Mouse (Mus musculus) midbrain, postnatal 0 days (tissue): ENCODE measurements around the gene Dusp11. TPM values are rescaled to one million over a fixed set of nuclear protein-coding genes. Genes with fewer than 3 reads are reported as not detected.
"Not testable (repeated sequence)": the region's sequence is repeated elsewhere in the genome, so short reads cannot be mapped to it uniquely, and the experiment has no call there.

Experiments
- ATAC-seq: fragments of 200-750 bp; cut with Nextera tagmentation; 2 replicates; pipeline ENCODE4 v1.8.0; 2017; ENCODE audit warnings: moderate number of reproducible peaks, mild to moderate bottlenecking, moderate TSS enrichment, moderate library complexity; ENCODE audit not compliant: low FRiP score
- DNase-seq: peaks from one replicate; pipeline ENCODE4 v3.0.0-alpha.2; 2015; ENCODE audit warnings: low spot score
- H3K27ac ChIP-seq: fragments of 300-500 bp; sonication (generic); 2 replicates; pipeline ENCODE4 v1.5.1; 2014; ENCODE audit warnings: low read depth, mild to moderate bottlenecking, low read length, mixed read lengths
- H3K27me3 ChIP-seq: fragments of 300-500 bp; sonication (generic); 2 replicates; pipeline ENCODE4 v1.6.1; 2014; ENCODE audit warnings: low read length, control low read depth, mixed read lengths; ENCODE audit not compliant: insufficient read depth
- H3K36me3 ChIP-seq: fragments of 300-500 bp; sonication (generic); 2 replicates; pipeline ENCODE4 v1.6.1; 2014; ENCODE audit warnings: low read length, control low read depth, mixed read lengths; ENCODE audit not compliant: insufficient read depth
- H3K4me1 ChIP-seq: fragments of 300-500 bp; sonication (generic); 2 replicates; pipeline ENCODE4 v1.6.1; 2014; ENCODE audit warnings: mild to moderate bottlenecking, control low read depth, antibody characterized with exemption, low read length, mixed read lengths; ENCODE audit not compliant: insufficient read depth
- H3K4me2 ChIP-seq: fragments of 300-500 bp; sonication (generic); 2 replicates; pipeline ENCODE4 v1.6.1; 2014; ENCODE audit warnings: low read depth, mild to moderate bottlenecking, low read length, mixed read lengths; ENCODE audit not compliant: poor library complexity, severe bottlenecking
- H3K4me3 ChIP-seq: fragments of 300-500 bp; sonication (generic); 2 replicates; pipeline ENCODE4 v1.5.1; 2014; ENCODE audit warnings: low read depth, mild to moderate bottlenecking, low read length, moderate library complexity
- H3K9ac ChIP-seq: fragments of 300-500 bp; sonication (generic); replicated peaks from 2 replicates; pipeline ENCODE4 v1.6.1; 2014; ENCODE audit warnings: mild to moderate bottlenecking, low read length, moderate library complexity, mixed read lengths; ENCODE audit not compliant: poor library complexity, severe bottlenecking
- H3K9me3 ChIP-seq: fragments of 300-500 bp; sonication (generic); 2 replicates; pipeline ENCODE4 v1.6.1; 2016; ENCODE audit warnings: low read length, control low read depth
- CTCF ChIP-seq: IDR thresholded peaks from 2 replicates; pipeline ENCODE4 v1.5.1; 2016; ENCODE audit warnings: antibody characterized with exemption, mild to moderate bottlenecking
- WGBS: fragments of 180-500 bp; shearing (Covaris S2); extraction: QIAGEN DNeasy Blood & Tissue Kit; methylation state at CpG from one replicate; pipeline ENCODE4 v1.1.7; 2014; 5-methylcytosine and 5-hydroxymethylcytosine counted together
- polyA plus RNA-seq: library from polyadenylated mRNA; unstranded; fragments of >200 nt; fragmentation: Nextera tagmentation; extraction: Ambion mirVana; gene quantifications from 2 replicates; pipeline ENCODE4 v1.2.1, GENCODE M21; 2015
- total RNA-seq: library from RNA; depleted of rRNA; stranded (reverse); fragments of >200 nt; gene quantifications from 2 replicates; pipeline ENCODE4 v1.2.3, GENCODE M21; 2014

Dusp11 gene
- total and polyA plus RNA-seq, 2 experiments from 2014 or later: 36.0 to 82.8 TPM

- no peak overlapping the region for H3K9ac ChIP-seq
- no peak overlapping the region for H3K4me2 ChIP-seq
- no peak for TF ChIP-seq CTCF
- no peaks in the 10 kb centered on the region for H3K9me3 ChIP-seq
- H3K4me1 ChIP-seq: no peaks in the 10 kb centered on the region
- DNase-seq: no peak
- no peaks in the 10 kb centered on the region for H3K27me3 ChIP-seq
- ATAC-seq: no peak
- H3K4me3 ChIP-seq: no peak overlapping the region
- 74% methylated on average over 8 of the region's 8 CpGs for WGBS
- H3K27ac ChIP-seq: no peak overlapping the region
- H3K36me3 ChIP-seq: no peaks in the 10 kb centered on the region
These were observed 22.9 kb upstream of the Dusp11 start for GRCm38 (mm10) chr6:85984351-85984750.

- not testable (repeated sequence) for H3K4me2 ChIP-seq, H3K27me3 ChIP-seq, ATAC-seq, H3K36me3 ChIP-seq, H3K9me3 ChIP-seq, H3K27ac ChIP-seq, H3K9ac ChIP-seq, DNase-seq, H3K4me1 ChIP-seq, H3K4me3 ChIP-seq
- 85% methylated on average over 4 of the region's 4 CpGs for WGBS
These were observed 17.3 kb upstream of the Dusp11 start for GRCm38 (mm10) chr6:85978736-85979135.

GRCm38 (mm10) chr6:85976242-85976641 is 14.8 kb upstream of the Dusp11 start:
- no peak for TF ChIP-seq CTCF
- ATAC-seq: no peak

GRCm38 (mm10) chr6:85975761-85976160 is 14.3 kb upstream of the Dusp11 start:
- no peaks in the 10 kb centered on the region for H3K36me3 ChIP-seq
- no peak overlapping the region for H3K9ac ChIP-seq
- WGBS: 97% methylated on average over 1 of the region's 1 CpGs
- DNase-seq: no peak
- no peak overlapping the region for H3K4me2 ChIP-seq
- no peaks in the 10 kb centered on the region for H3K9me3 ChIP-seq
- H3K4me3 ChIP-seq: no peak overlapping the region
- no peak overlapping the region for H3K27ac ChIP-seq
- no peaks in the 10 kb centered on the region for H3K4me1 ChIP-seq
- no peak for TF ChIP-seq CTCF
- no peaks in the 10 kb centered on the region for H3K27me3 ChIP-seq
- ATAC-seq: no peak

More at GRCm38 (mm10) chr6:85976242-85976641, 14.8 kb upstream of the Dusp11 start:
- 86% methylated on average over 5 of the region's 5 CpGs for WGBS
- no peaks in the 10 kb centered on the region for H3K36me3 ChIP-seq
- H3K4me3 ChIP-seq: no peak overlapping the region
- no peak overlapping the region for H3K4me2 ChIP-seq
- no peak overlapping the region for H3K27ac ChIP-seq
- no peaks in the 10 kb centered on the region for H3K27me3 ChIP-seq
- no peak for DNase-seq
- H3K9me3 ChIP-seq: no peaks in the 10 kb centered on the region
- H3K9ac ChIP-seq: no peak overlapping the region
- no peaks in the 10 kb centered on the region for H3K4me1 ChIP-seq

GRCm38 (mm10) chr6:85974941-85975617 is 13.6 kb upstream of the Dusp11 start:
- Histone ChIP-seq H3K9me3 (no peaks in the 10 kb centered on the region), H3K9ac (no peak overlapping the region), H3K36me3 (no peaks in the 10 kb centered on the region), H3K4me3 (no peak overlapping the region), H3K4me1 (no peaks in the 10 kb centered on the region), H3K4me2 (no peak overlapping the region), H3K27me3 (no peaks in the 10 kb centered on the region), H3K27ac (no peak overlapping the region)
- 71% methylated on average over 10 of the region's 10 CpGs for WGBS
- DNase-seq: no peak
- TF ChIP-seq CTCF: no peak
- no peak for ATAC-seq

- Histone ChIP-seq H3K4me2 (no peak overlapping the region), H3K36me3 (no peaks in the 10 kb centered on the region), H3K9me3 (no peaks in the 10 kb centered on the region), H3K4me3 (no peak overlapping the region), H3K4me1 (no peaks in the 10 kb centered on the region), H3K9ac (no peak overlapping the region), H3K27me3 (no peaks in the 10 kb centered on the region), H3K27ac (no peak overlapping the region)
- ATAC-seq: no peak
- WGBS: 86% methylated on average over 3 of the region's 3 CpGs
- DNase-seq: no peak
- no peak for TF ChIP-seq CTCF
These were observed 11.9 kb upstream of the Dusp11 start for GRCm38 (mm10) chr6:85973336-85973735.
